Mouse (Mus musculus): Measurements from ENCODE around the gene Rbpj. TPM values are rescaled to one million over a fixed set of nuclear protein-coding genes. Genes with fewer than 3 reads are reported as not detected.
A peak's percentile ranks its signal among the peaks of the same experiment; 100 is the strongest.

Gene Rbpj
- 37.7 and 51.2 TPM in 2 replicates for total RNA-seq (2017)

DNA sequence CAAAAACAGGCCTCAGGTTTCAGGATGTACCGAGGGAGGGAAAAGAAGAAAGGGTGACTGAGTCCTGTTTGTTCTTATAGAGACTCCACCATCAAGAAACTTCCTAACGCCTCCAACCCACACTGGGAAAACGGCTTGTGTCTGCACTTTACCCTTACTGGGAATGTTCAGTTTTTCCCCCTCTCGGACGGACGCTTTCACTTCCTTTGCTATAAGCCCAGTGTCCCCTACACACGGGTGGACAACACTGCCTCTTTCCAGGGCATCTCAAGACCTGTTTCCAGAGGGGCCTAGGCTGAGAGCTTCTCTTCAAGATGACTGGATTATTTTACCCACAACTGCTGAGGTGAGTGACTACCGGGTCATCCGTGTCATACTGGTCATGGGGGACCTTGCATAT lies at the start of gene Rbpj:
Rbpj (plus strand) TSS at position 270 of the 400 bp plus-strand sequence.
- no peak for ATAC-seq (replicated peaks in 1 of 2; ENCODE audit: insufficient read depth in 1 of 2, low FRiP score in 2 of 2, low TSS enrichment in 1 of 2, low read depth in 1 of 2, poor library complexity in 2 of 2, severe bottlenecking in 2 of 2)

DNA sequence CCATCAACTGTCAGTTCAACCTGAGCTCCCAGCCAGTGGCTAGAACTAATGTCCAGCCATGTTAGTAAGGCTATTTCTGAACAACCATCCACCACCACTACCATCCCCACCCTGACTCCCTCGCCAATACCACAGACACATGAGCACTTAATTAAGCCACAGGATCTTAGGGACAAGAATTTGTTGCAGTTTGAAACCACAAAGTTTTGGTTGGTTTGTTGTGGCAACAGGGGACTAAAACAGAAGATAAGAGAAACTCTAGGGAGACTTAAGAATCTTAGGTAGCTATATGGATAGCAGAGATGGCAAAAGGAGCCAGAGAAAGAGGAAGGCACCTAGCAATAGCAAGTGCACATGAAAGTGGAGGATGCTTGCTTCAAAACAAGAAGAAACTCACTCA lies 45.2 kb upstream of the Rbpj start:
- peak; percentile 48 to 61; a peak in 3 of 4 replicates for ATAC-seq (replicated peaks in 1 of 2; ENCODE audit: insufficient read depth in 1 of 2, low FRiP score in 2 of 2, low TSS enrichment in 1 of 2, low read depth in 1 of 2, poor library complexity in 2 of 2, severe bottlenecking in 2 of 2)

DNA sequence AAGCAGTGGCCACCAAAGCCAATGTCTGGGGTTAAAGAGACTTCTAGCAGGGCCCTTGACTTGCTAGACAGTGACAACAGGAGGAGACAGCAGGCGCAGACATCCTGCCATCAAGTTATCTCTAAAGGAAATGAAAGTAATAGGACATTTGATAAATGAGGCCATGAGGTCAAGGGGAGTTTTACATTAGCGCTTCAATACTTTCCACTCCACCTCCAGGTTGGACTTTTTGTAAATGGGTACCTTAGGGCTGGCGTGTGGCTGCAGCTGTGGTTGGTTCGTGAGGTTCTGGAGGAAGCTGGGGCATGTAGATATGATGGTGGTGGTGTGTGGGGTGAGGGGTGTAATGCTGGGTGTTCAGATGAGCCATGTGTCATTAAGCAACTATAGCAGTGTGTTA lies 44.7 kb upstream of the Rbpj start:
- peak; percentile 75 to 88 for ATAC-seq (replicated peaks in 1 of 2; ENCODE audit: insufficient read depth in 1 of 2, low FRiP score in 2 of 2, low TSS enrichment in 1 of 2, low read depth in 1 of 2, poor library complexity in 2 of 2, severe bottlenecking in 2 of 2)

DNA sequence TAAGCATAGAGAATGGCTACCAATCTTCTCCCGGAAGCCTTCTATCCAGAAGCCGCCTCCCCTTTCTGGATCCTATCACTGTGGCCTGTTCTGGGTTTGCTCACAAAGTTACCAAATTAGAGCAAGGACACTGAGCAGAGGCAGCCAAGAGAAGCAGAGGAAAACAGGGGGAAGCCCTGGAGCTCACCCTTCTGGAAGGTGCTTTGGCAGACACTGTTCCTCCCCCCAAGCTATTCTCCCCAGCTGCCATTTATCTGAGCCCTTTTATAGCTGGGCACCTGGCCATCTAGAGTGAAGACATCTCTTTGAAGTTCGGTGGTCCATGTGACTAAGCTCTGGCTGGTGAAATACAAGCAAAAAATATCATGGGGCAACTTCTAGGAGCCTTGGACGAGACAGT lies 38.5 kb upstream of the Rbpj start:
- ATAC-seq (replicated peaks in 1 of 2; ENCODE audit: insufficient read depth in 1 of 2, low FRiP score in 2 of 2, low TSS enrichment in 1 of 2, low read depth in 1 of 2, poor library complexity in 2 of 2, severe bottlenecking in 2 of 2), result no peak

DNA sequence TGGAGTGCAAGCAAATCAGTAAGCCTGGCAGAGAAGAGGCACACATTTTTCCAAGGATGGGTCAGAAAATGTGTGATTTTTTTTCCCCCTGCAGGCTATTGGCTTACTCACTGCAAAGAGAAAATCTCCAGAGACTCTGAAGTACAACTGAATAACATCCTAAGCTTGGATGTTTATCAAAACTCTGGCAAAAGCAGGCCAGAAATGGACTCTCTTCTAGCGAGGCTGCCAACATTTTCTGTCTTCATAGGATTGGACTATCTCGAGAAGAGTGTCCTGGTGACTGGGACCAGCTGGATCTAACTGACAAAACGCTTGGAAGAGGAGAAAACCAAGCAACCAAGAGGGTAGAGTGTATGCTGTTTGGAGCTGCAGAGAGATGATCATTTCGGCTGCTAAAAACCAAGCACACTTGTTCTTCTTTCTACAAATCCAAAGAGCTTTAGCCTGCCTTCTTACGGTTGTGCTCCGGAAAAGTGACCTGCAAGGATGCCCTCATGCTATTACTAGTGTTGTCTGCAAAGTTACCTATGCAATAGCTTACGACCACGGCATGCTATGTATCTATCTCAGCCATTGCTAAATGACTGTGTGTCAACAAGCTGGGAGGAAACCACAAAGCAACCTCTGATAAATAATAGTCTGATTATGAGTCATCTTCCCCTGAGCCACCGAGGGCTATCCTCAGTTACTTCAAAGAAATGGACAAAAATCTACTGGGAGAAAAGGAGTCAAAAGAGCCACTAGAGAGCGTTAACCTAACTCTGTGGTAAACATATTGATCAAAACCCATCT lies 36.1 kb upstream of the Rbpj start:
- no peak for ATAC-seq (replicated peaks in 1 of 2; ENCODE audit: insufficient read depth in 1 of 2, low FRiP score in 2 of 2, low TSS enrichment in 1 of 2, low read depth in 1 of 2, poor library complexity in 2 of 2, severe bottlenecking in 2 of 2)

DNA sequence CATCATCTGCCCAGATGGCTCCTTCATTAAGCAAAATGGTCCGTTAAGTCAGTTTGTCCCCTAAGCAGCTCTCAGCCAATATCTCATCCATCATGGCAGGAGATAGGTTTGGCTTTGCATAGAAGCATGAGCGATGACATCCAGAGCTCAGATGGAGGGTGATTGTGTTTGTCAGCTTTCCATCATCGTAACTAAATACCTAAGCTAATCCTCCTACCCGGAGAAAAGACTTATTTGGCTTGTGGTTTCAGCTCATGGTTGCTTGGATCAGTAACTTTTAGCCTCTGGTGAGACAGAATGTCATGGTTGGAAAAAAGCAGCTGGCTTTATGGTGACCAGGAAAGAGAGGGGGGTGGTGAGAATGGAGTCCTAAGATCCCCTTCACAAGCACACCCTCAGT lies 33.5 kb upstream of the Rbpj start:
- ATAC-seq (replicated peaks in 1 of 2; ENCODE audit: insufficient read depth in 1 of 2, low FRiP score in 2 of 2, low TSS enrichment in 1 of 2, low read depth in 1 of 2, poor library complexity in 2 of 2, severe bottlenecking in 2 of 2), result no peak

DNA sequence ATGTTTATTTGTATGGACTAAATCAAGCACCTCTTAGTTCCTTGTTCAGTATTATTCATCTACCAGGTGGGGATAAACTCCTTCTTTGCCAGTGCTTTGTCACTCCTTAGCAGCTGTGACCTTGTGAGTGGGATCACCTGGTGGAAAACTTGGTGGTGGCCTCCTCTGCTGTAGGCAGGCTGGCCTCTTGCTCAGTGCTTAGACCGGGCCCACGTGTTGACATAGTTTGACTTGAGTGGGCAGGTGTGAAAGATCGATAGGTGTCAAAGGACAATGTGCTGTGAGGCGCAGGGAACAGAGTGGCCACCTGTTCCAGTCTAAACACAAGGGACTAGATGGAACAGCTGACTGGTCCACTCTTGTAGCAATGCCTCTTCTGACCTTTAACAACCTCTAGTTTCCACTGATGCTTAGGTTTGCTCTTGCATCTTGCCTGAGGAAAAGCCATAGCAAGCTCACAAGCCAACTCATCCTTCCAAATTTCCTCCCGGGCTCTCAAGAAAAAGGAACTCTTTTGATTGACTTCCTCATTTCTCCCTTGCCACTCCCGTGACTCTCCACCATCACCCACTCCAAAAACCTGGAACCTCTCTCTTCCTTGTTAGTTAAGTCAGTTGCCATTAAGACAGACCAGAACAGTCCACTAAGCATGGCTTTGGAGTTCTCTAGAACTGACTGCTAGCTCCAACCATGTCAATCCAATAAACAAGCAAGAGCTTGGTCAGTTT lies 28.9 kb upstream of the Rbpj start:
- no peak; a peak in 1 of 4 replicates for ATAC-seq (replicated peaks in 1 of 2; ENCODE audit: insufficient read depth in 1 of 2, low FRiP score in 2 of 2, low TSS enrichment in 1 of 2, low read depth in 1 of 2, poor library complexity in 2 of 2, severe bottlenecking in 2 of 2)

DNA sequence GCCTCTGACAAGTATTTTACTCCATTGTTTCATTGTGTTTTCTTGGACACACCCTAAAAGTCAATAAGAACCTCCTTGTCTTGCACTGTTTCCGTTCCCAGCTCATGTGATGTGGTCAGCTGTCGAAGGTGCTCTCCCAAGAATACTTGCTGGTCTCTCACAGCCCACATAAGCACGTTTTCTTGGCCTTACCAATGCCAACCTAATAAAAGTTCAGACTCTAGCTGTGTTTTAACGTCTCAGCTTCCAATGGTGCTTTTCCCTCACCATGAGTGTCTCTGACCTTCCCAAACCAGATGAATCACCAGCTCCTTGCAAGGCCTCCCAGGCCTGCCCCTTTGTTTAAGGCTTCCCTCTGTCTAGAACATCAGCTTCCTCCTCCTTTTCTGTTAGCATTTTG lies 28.2 kb upstream of the Rbpj start:
- ATAC-seq (replicated peaks in 1 of 2; ENCODE audit: insufficient read depth in 1 of 2, low FRiP score in 2 of 2, low TSS enrichment in 1 of 2, low read depth in 1 of 2, poor library complexity in 2 of 2, severe bottlenecking in 2 of 2), result no peak

DNA sequence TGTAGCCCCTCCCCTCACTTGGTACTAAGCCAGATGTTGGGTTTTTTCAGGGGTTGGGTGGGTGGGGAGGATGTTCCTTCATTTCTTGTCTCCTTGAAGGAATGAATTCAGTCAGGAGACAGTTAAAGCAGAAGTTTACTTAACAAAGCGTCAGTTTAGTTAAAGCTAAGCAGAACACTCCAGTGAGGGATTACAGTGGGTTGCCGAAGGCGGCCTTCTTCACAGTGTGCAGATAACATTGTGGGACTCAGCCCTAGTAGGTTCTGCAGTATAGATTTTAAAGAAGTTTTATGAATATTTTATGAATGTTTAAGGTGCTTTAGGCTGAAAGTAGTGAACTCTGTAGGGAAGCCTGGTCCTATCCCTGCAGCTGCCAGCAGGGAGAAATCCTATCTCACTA lies 27.7 kb upstream of the Rbpj start:
- no peak for ATAC-seq (replicated peaks in 1 of 2; ENCODE audit: insufficient read depth in 1 of 2, low FRiP score in 2 of 2, low TSS enrichment in 1 of 2, low read depth in 1 of 2, poor library complexity in 2 of 2, severe bottlenecking in 2 of 2)

DNA sequence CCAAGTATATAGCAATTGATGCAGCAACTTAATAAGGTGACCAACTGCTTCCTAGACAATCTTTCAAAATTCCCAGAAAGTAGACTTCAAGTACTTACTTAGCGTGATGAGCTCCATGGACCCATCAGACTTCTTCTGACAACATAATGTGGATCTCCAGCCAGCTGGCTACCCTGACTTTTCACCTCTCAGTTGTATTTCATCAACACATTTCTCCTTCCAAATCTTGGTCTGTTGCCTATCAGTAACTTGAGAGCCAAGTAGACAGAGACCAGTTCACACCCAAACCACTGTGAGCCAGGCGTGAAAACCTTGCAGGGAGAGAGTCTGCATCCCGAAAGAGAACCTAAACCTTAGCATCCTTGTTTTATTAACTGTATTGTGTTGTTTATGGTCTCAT lies 26.3 kb upstream of the Rbpj start:
- no peak for ATAC-seq (replicated peaks in 1 of 2; ENCODE audit: insufficient read depth in 1 of 2, low FRiP score in 2 of 2, low TSS enrichment in 1 of 2, low read depth in 1 of 2, poor library complexity in 2 of 2, severe bottlenecking in 2 of 2)

DNA sequence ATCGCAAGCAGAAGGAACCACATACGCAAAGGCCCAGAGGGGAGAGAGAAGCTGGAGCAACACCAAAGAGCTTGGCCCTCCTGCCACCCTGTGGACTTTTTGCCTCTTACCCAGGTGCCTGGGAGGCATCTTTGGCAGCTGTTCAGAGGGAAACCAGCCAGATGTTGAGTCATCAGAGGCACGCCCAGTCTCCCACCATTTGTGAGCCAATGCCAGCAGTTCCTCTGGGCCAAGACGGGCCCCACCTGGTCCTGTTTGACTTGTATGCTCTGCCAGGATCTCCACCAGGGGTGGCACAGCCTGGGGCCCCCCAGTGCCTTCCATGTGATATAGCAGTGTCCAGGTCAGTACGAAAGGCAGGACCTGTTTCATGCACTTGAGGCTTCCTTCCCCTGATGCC lies 21.9 kb upstream of the Rbpj start:
- no peak for ATAC-seq (replicated peaks in 1 of 2; ENCODE audit: insufficient read depth in 1 of 2, low FRiP score in 2 of 2, low TSS enrichment in 1 of 2, low read depth in 1 of 2, poor library complexity in 2 of 2, severe bottlenecking in 2 of 2)

DNA sequence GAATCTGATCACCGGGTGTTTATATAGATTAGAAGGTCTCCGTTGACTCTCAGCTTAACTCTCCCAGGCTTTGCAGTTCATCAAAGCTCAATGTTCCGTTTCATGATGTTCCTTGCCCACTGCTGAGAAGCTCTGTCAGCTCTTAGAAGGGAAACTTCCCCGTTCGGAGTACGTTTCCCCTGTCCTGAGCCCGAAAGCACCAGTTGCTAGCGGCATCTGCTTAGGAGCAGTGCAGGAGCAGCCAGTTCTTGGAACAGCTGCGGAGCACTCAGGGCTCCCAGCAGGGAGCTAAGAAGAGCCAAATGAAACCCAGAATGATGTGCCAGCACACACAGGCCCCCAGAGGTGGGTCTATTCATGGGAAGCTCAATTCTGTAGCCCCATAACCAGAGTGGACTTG lies 15.0 kb upstream of the Rbpj start:
- ATAC-seq (replicated peaks in 1 of 2; ENCODE audit: insufficient read depth in 1 of 2, low FRiP score in 2 of 2, low TSS enrichment in 1 of 2, low read depth in 1 of 2, poor library complexity in 2 of 2, severe bottlenecking in 2 of 2), result no peak

DNA sequence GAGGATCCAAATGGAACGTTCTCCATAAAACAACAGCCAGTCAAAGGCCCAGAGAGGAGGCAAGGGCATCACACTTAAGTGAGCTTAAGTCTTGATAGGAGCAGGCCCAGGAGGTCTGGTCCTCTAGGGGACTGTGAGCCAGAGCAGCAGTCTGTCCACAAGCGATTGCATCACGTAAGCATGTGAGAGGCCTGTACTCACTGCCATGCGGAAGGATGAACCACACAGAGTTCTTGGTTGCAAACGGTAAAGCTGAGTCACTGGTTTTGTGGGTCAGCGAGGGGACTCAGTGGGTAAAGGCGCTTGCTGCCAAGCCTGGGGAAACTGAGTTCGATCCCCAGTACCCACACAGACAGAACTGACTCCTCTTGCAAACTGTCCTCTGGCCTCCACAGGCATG lies 14.1 kb upstream of the Rbpj start:
- ATAC-seq (replicated peaks in 1 of 2; ENCODE audit: insufficient read depth in 1 of 2, low FRiP score in 2 of 2, low TSS enrichment in 1 of 2, low read depth in 1 of 2, poor library complexity in 2 of 2, severe bottlenecking in 2 of 2), result peak; percentile 7 to 41; a peak in 2 of 4 replicates

DNA sequence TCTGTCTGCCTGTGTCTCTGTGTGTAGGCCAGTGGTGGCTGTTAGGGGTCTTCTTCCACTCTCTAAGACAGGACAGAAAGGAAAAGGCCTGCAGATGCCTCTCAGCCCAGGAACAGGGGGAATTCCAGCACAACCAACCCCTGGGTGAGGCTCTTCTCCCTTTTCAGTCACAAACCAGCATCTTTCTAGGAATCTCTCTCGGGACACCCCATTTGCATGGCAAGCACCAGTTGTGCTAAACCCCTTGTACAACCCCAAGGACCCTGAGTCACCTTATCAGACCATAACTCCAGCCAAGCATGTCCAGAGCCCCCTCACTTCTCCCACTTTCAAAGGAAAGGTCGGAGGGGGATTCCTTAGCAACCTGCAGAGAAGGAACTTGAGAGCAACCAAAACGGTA lies 13.0 kb upstream of the Rbpj start:
- no peak for ATAC-seq (replicated peaks in 1 of 2; ENCODE audit: insufficient read depth in 1 of 2, low FRiP score in 2 of 2, low TSS enrichment in 1 of 2, low read depth in 1 of 2, poor library complexity in 2 of 2, severe bottlenecking in 2 of 2)

DNA sequence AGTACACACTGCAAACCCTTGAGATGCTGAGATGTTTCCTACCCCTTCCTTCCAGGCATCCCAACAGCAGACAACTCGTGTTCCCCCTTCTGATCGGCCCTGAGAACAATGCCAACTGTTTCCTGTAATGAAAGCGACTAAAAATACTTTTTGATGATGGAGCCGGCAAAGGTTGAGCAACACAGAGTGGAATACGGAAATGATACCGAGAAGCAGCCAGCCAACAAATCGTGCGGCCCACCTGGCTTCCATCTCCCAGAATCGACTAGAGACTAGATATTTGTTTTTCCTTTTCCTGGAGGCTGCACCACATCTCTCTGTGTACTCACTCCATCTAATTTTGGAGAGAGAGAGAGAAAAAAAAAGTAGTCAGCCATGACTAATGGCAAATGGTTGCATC lies 11.2 kb upstream of the Rbpj start:
- ATAC-seq (replicated peaks in 1 of 2; ENCODE audit: insufficient read depth in 1 of 2, low FRiP score in 2 of 2, low TSS enrichment in 1 of 2, low read depth in 1 of 2, poor library complexity in 2 of 2, severe bottlenecking in 2 of 2), result no peak

DNA sequence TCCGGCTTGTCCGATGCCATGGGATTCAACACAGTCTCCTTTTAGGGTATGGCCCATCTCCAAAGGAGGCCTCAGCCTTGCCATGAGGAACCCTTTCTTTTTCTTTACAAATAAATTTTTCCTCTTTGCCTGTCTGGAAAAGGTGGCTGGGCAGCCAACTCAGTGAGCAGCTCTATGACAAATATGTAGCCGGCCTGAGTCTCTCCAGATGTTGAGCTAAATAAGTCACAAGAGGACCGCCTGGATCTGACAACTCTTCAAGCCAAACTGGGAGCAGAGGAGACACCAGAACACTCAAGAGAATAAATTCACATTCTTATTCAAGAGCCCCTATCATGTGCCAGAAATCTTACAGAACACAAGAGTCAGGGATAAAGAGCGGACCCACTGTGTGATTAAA lies 10.5 kb upstream of the Rbpj start:
- no peak for ATAC-seq (replicated peaks in 1 of 2; ENCODE audit: insufficient read depth in 1 of 2, low FRiP score in 2 of 2, low TSS enrichment in 1 of 2, low read depth in 1 of 2, poor library complexity in 2 of 2, severe bottlenecking in 2 of 2)

DNA sequence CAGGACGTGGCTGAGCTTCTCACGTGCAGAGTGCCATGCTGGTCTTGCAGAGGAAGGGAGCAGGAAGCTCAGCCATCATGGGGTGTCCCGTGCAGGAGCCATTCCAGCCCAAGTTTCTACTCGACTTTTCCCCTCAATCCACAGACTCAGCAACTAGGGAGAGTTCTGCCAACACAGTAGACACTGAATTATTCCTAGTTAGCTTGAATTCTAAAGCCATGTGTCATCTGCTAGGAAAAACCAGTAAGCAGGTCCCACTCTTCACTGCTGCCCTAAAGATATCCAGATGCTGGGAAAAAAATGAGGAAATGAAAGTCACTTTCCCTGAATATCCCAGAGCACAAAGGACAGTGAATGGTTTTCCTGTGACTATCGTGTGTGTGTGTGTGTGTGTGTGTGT lies 5.8 kb upstream of the Rbpj start:
- no peak for ATAC-seq (replicated peaks in 1 of 2; ENCODE audit: insufficient read depth in 1 of 2, low FRiP score in 2 of 2, low TSS enrichment in 1 of 2, low read depth in 1 of 2, poor library complexity in 2 of 2, severe bottlenecking in 2 of 2)

DNA sequence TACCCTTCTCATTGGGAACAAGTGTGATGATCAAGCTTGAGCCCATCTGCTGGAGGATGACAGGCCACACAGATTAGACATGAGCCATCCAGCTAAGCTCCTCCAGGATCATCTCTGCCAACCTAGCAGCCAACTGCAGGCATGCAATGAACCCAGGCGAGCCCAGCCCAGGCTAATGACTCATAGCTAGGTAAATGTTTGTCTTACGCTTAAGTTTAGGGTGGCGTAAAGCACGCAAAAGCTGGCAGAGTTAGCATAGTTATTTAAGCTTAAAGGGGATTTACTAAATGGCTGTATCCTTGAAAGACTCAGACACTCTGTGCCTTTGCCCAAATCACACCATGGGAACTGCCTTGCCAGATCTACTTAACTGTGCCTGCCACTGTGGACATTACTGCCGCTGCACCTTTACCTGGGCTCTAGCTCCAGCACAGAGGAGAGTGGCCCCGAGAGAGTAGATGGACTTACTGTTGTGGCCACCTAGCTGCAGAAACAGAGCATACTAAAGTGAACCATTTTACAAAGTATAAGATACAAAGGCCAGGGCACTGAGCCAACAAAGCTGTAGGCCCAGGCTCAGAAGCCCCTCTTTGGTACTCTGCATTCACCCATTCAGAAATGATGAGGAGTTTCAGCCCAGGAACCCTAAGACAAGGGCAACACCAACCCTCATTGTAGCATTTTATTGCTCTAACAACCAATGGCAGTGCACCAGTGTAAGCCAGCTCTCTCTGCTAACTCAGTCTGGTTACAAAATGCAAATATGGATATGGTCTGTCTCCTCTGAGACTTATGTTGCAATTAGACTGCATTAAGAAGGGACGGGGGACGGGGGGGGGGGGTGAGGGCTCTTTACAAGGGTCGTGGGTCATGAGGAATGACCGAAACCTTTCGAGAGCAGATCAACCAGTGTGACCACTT lies 2.6 kb upstream of the Rbpj start:
- ATAC-seq (replicated peaks in 1 of 2; ENCODE audit: insufficient read depth in 1 of 2, low FRiP score in 2 of 2, low TSS enrichment in 1 of 2, low read depth in 1 of 2, poor library complexity in 2 of 2, severe bottlenecking in 2 of 2), result no peak
